Mouse (Mus musculus) forebrain, embryonic 16.5 days (tissue): Measurements from ENCODE around the gene Tgtp2. TPM values are rescaled to one million over a fixed set of nuclear protein-coding genes. Genes with fewer than 3 reads are reported as not detected.
"Not testable (repeated sequence)": the region's sequence is repeated elsewhere in the genome, so short reads cannot be mapped to it uniquely, and the experiment has no call there.

Experiments
- ATAC-seq: fragments of 200-750 bp; cut with Nextera tagmentation; 2 replicates; pipeline ENCODE4 v1.8.0; 2017; ENCODE audit warnings: mild to moderate bottlenecking, moderate library complexity
- H3K27ac ChIP-seq: fragments of 300-500 bp; sonication (generic); 2 replicates; pipeline ENCODE4 v1.5.1; 2014; ENCODE audit warnings: low read length, control low read depth
- H3K27me3 ChIP-seq: fragments of 300-500 bp; sonication (generic); replicated peaks from 2 replicates; pipeline ENCODE4 v1.6.1; 2014; ENCODE audit warnings: low read length; ENCODE audit not compliant: control insufficient read depth, insufficient read depth
- H3K36me3 ChIP-seq: fragments of 300-500 bp; sonication (generic); 2 replicates; pipeline ENCODE4 v1.6.1; 2014; ENCODE audit not compliant: control insufficient read depth, insufficient read depth
- H3K4me1 ChIP-seq: fragments of 300-500 bp; sonication (generic); replicated peaks from 2 replicates; pipeline ENCODE4 v1.6.1; 2014; ENCODE audit warnings: low read length; ENCODE audit not compliant: control insufficient read depth, insufficient read depth
- H3K4me2 ChIP-seq: fragments of 300-500 bp; sonication (generic); 2 replicates; pipeline ENCODE4 v1.6.1; 2014; ENCODE audit warnings: mild to moderate bottlenecking, low read length, control low read depth
- H3K4me3 ChIP-seq: fragments of 300-500 bp; sonication (generic); replicated peaks from 2 replicates; pipeline ENCODE4 v1.5.1; 2014; ENCODE audit warnings: mild to moderate bottlenecking, low read length, control low read depth
- H3K9ac ChIP-seq: fragments of 300-500 bp; sonication (generic); replicated peaks from 2 replicates; pipeline ENCODE4 v1.6.1; 2014; ENCODE audit warnings: low read depth, low read length, control low read depth
- H3K9me3 ChIP-seq: fragments of 300-500 bp; sonication (generic); 2 replicates; pipeline ENCODE4 v1.6.1; 2016; ENCODE audit warnings: low read length; ENCODE audit not compliant: control insufficient read depth
- polyA plus RNA-seq: library from polyadenylated mRNA; unstranded; fragments of >200 nt; fragmentation: Nextera tagmentation; extraction: Ambion mirVana; gene quantifications from 2 replicates; pipeline ENCODE4 v1.2.1, GENCODE M21; 2015

Gene Tgtp2
- polyA plus RNA-seq, 1 experiment from 2014 or later = not detected

DNA sequence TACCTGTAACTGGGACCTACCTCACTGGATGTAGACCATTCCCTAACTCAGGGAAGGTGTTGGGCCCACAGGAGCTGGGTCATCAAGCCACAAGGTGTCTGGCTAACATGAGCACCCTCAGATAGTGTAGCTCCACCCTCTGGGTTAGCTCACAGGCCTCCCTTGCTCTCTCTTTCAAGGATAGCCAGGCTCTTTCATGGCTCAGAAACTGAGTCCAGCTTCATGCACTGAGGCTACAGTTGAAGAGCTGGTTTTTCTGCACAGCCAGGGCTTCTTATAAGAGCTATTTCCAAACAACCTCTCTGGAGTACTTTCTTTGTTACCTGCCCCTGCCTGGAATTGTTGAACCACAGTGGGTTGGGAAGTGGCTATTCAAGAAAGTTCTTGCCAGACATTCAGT lies 51.9 kb downstream of the Tgtp2 start:
- H3K9ac ChIP-seq, ATAC-seq, H3K27me3 ChIP-seq, H3K4me1 ChIP-seq, H3K4me2 ChIP-seq, H3K27ac ChIP-seq, H3K9me3 ChIP-seq, H3K36me3 ChIP-seq, H3K4me3 ChIP-seq: not testable (repeated sequence)

Other genes with a start within 250 kb of the Tgtp2 start
- 7.2 and 7.6 TPM in 2 replicates for gene Trim41, start 246.9 kb downstream of the Tgtp2 start, polyA plus RNA-seq
- 1.4 and 2.0 TPM in 2 replicates for gene Trim7, start 238.1 kb downstream of the Tgtp2 start, polyA plus RNA-seq
- gene Gm12184, start 237.6 kb downstream of the Tgtp2 start, polyA plus RNA-seq = 2.8 and 3.9 TPM in 2 replicates
- gene Irgm1, start 192.5 kb downstream of the Tgtp2 start, polyA plus RNA-seq = 1.6 TPM in 2 replicates
- gene Gm5431, start 162.0 kb downstream of the Tgtp2 start, polyA plus RNA-seq = 0.20 and 0.24 TPM in 2 replicates
- 1.0 and 2.3 TPM in 2 replicates for gene Psme2b, start 118.0 kb downstream of the Tgtp2 start, polyA plus RNA-seq
- not detected in 2 replicates for gene Olfr56, start 85.3 kb downstream of the Tgtp2 start, polyA plus RNA-seq
- gene 9930111J21Rik1, start 84.8 kb downstream of the Tgtp2 start, polyA plus RNA-seq = 0.39 and 0.71 TPM in 2 replicates
- gene Gm12185, start 72.0 kb downstream of the Tgtp2 start, polyA plus RNA-seq = not detected in 2 replicates
- gene Tgtp1, start 70.0 kb downstream of the Tgtp2 start, polyA plus RNA-seq = not detected in 2 replicates
- gene 9930111J21Rik2, start 13.0 kb downstream of the Tgtp2 start, polyA plus RNA-seq = 0.34 and 0.53 TPM in 2 replicates
- 0.56 and 0.81 TPM in 2 replicates for gene Ifi47, start 12.4 kb upstream of the Tgtp2 start, polyA plus RNA-seq
- not detected in 2 replicates for gene Olfr1396, start 50.7 kb upstream of the Tgtp2 start, polyA plus RNA-seq
- gene Olfr1395, start 78.1 kb upstream of the Tgtp2 start, polyA plus RNA-seq = not detected in 2 replicates
- not detected in 2 replicates for gene Olfr1394, start 90.2 kb upstream of the Tgtp2 start, polyA plus RNA-seq
- not detected in 2 replicates for gene Btnl9, start 123.0 kb upstream of the Tgtp2 start, polyA plus RNA-seq
- gene Zfp62, start 139.1 kb upstream of the Tgtp2 start, polyA plus RNA-seq = 59.1 and 64.9 TPM in 2 replicates
- gene Mgat1, start 180.0 kb upstream of the Tgtp2 start, polyA plus RNA-seq = 28.0 and 31.8 TPM in 2 replicates
- gene Olfr1393, start 214.1 kb upstream of the Tgtp2 start, polyA plus RNA-seq = not detected in 2 replicates
- gene Olfr1392, start 221.1 kb upstream of the Tgtp2 start, polyA plus RNA-seq = not detected in 2 replicates
- gene Olfr10, start 240.5 kb upstream of the Tgtp2 start, polyA plus RNA-seq = not detected in 2 replicates